Mouse (Mus musculus) gastrocnemius, postnatal 36 days (tissue): ENCODE results near the gene Pakap. TPM values are rescaled to one million over a fixed set of nuclear protein-coding genes. Genes with fewer than 3 reads are reported as not detected.
A peak's percentile ranks its signal among the peaks of the same experiment; 100 is the strongest.

ENCODE experiments used
- DNase-seq, 2 experiments: peaks; one replicate each; pipeline ENCODE4 v3.0.0; 2022
- intact Hi-C: fragments of 180-260 bp; cut with DNase I; formaldehyde crosslinking; loops from one replicate; pipeline ENCODE4 v1.15.1; 2025
- total RNA-seq, 2 experiments: library from RNA; stranded (reverse); gene quantifications; 2 replicates each; pipeline ENCODE4 v1.2.3; 2021

Pakap gene
- total RNA-seq, 2 experiments from 2014 or later: 3.9 to 6.6 TPM

GRCm38 (mm10) chr4:57570229-57570628 is 2.2 kb downstream of the Pakap start:
- no peak for DNase-seq
- intact Hi-C loops: no loop called here

- intact Hi-C loops: loop anchor here (1.0 kb wide), 1 partner anchor 36 kb away; no protein-coding TSS in a partner anchor
- DNase-seq: no peak
These were observed 6.2 kb downstream of the Pakap start for GRCm38 (mm10) chr4:57574181-57574580.

DNA sequence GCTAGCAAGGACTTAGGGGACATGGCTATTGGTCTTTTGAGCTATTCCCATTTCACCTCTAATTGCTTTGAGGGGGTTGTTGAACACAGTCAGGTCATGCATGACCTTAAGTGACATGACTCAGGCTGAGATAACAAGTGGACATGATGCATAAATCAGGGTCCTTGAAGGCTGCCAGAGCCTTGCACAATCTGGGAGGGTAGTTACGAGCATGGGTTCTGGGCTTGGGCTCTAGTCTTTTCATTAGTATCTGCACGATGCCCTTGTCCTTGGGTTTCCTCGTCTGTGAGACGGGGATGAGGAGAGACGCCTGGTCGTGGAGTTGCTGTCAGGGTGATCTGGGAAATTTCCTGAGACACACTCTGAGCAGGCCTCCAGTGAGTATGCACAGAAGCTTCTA is 6.7 kb downstream of the Pakap start:
- intact Hi-C loops: loop anchor here (1.0 kb wide), 1 partner anchor 36 kb away; no protein-coding TSS in a partner anchor
- DNase-seq: no peak

DNA sequence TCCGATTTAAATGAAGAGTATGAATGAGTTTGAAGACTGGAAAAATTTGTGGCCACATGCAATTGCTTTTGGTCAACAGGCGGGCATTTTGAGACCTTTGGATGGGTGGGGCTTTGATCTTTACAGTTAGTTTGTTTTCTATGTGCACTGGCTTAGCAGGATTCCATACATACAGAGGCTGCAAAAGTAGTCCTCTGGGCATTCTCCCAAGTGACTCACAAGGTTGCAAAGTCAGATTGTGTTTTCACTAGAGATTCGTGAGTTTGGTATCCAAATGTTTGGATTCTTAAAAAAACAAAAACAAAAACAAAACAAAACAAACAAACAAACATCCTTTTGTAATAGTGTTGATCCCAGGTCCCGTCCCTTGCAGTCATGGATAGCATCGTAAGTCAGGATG is 7.7 kb downstream of the Pakap start:
- no peak for DNase-seq
- intact Hi-C loops: no loop called here

DNA sequence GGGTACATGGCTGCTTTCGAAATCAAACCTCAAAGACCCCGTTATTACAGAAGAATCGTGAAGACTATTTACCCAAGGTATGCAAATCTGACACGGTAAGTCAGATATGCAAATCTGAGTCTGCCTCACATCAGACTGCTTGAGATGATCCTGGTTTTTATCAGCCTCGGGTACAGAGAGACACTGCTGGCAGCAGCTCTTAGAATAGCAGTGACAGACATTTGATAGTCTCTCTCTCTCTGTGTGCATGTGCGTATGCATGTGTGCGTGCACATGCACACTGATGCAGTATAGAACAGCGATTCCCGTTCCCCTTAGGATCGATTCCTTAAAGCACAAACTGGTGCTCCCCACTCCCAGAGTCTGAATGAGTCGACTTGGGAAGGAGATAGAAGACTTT is 8.1 kb downstream of the Pakap start:
- DNase-seq: no peak
- intact Hi-C loops: no loop called here

- DNase-seq: no peak
- intact Hi-C loops: no loop called here
These were observed 11.7 kb downstream of the Pakap start for GRCm38 (mm10) chr4:57579683-57580082.

GRCm38 (mm10) chr4:57585281-57585800 is 17.4 kb downstream of the Pakap start:
- intact Hi-C loops: no loop called here
- DNase-seq: no peak

DNA sequence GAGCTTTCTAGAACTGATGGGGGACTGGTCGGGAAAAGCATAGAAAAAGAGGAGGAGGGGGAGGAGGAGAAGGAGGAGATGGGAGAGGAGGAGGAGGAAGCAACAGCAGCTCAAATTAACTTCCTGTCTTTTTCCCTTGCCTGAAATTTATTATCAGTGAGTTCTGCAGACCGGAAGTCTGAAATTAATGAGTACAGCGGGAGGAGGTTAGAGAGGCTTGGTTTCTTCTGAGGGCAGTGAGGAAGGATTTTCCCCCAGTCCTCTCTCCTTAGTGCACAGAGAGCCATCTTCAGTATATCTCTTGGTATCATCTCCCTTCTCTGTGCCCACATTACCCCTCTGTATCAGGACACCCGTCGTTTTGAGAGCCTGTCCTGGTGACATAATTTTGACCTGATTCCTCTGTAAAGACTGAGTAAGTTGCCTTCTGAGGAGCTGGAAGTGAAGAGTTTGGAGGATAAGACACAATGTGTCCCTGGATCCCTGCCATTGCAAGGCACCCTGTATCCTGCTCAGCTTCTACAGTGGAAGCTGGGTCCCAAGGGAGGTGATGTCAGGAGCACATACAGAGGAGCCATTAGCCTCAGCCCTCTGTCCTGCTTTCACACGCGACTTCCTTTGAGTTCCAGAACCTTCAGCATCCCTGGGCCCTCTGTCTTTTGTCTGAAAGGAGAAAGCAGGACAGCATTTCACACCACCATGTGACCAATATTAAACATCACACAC is 19.1 kb downstream of the Pakap start:
- intact Hi-C loops: no loop called here
- DNase-seq: no peak

GRCm38 (mm10) chr4:57588356-57588755 is 20.4 kb downstream of the Pakap start:
- DNase-seq: no peak
- intact Hi-C loops: no loop called here

DNA sequence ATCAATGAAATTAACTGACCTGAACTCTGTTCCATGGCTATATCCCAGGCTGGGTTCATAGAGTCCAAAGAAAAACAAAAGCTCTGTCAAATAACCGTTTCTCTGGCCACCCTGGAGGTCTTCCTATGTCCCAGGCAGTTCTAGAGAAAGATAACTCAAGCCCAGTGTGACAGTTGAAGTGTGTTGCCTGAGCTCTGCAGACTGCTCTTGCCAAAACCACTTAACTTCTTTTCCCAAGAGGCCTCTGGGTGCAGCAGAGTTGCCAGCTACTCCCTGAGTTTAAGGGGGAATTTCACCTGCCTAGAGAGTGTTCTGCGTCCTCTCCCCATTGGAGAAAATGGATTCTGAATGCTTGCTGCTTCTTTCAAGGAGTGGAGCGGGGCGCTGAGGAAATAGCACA is 24.8 kb downstream of the Pakap start:
- DNase-seq: no peak
- intact Hi-C loops: no loop called here

DNA sequence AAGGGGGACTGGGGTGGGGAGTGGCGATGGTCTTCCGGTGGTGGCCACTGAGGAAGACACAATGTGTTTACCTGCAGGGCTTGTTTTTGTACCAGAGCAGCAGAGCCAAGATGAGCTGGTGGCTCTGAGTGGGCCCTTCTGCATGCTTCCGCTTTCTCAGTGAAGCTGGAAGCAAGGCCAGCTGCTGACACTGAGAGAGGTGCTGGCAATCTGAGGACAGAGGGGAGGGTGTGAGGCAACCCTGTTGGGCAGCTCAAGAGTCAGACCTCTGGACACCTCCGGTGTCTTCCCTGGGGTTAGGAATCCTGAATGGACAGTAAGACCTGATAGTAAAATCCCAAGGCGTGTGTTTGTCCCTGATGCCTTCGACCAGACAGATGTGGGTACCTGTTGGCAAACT is 32.0 kb downstream of the Pakap start:
- intact Hi-C loops: no loop called here
- no peak for DNase-seq

DNA sequence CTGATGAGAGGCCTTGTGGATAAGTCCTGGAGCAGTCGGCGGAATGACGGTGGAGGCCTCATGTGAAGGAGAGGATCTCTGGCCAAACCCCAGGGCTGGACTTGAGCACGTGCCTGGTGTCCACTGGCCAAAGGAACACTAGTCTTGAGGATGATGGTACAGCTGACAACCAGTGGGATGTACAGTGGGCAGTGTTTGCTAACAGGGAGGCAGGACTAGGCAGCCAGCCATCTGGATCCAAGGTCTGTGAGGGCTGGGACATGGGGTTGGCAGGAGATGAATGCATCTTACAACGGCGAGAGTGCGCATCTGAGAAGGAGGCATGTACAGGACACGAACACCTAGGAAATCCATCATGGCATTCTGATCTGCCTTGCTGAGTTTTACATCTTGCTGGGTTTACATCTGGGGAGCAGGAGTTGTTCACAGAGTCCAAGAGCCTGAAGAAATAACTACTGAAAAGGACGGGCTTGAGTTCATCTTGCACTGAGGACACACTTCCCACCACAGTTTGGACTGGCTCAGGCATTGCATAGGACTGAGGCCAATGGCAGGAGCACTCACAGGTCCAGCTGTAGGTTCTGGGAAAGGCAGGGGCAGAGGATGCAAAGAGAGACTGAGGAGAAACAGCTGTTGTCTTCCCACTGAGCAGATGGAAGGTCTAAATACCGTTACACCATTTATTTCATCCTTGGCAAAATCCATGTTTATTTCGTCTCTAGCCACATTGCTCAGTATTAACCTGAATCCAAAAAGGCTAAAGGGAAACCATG is 32.9 kb downstream of the Pakap start:
- intact Hi-C loops: no loop called here
- no peak for DNase-seq

- intact Hi-C loops: no loop called here
- DNase-seq: no peak
These were observed 33.5 kb downstream of the Pakap start for GRCm38 (mm10) chr4:57601458-57601835.

DNA sequence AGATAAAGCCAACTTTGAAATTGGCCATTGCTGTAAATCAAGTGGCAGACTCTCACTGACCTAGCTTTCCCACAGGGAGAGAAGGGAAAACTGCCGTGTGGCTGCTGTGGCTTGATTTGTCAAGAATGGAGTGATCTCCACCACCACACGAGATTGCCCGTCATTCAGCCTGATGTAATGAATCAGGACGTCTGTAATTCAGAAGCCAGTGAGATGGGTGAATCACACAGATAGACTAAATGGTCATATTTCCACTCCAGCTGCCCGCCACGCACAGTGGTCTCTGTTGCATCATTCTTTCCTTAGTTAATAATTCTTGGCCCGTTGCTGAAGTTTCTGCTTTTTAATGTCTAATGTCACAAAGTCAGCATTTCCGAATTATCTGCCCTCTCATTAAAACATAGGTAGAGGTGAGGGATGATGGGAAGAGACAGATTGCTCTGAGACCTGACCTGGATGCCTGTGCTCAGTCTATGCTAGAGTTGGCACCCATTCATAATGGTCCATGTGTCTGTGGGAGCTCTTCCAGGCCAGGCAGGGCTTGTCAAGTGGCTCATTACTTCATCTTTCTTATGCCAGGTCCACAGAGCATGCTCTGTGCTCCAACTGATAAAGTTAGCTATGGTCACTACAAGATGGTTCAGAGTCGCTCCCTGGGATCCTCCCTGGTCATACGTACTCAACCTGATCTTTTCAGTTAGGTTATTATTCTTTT is 34.1 kb downstream of the Pakap start:
- intact Hi-C loops: no loop called here
- DNase-seq: no peak

DNA sequence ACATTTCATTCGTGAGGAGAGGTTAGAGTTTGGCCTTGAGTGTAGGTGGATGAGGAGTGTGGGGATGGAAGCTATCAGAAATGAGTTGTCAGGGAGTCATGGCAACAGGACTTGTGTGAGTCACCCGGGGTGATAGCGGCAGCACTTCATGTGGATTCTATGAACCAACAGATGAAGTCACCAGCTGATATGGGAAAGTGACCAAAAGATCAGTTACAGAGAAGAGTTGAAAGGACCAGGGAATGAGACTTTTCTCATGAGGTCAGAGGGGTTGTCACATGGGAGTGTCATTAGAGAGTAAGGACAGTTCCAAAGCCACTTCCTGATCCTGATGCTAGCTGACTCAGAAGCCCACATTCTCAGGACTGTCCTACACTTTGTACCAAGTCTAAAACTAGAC is 38.3 kb downstream of the Pakap start:
- DNase-seq: no peak
- intact Hi-C loops: loop anchor here (5.0 kb wide), 2 partner anchors 154 to 234 kb away; no protein-coding TSS in a partner anchor

DNA sequence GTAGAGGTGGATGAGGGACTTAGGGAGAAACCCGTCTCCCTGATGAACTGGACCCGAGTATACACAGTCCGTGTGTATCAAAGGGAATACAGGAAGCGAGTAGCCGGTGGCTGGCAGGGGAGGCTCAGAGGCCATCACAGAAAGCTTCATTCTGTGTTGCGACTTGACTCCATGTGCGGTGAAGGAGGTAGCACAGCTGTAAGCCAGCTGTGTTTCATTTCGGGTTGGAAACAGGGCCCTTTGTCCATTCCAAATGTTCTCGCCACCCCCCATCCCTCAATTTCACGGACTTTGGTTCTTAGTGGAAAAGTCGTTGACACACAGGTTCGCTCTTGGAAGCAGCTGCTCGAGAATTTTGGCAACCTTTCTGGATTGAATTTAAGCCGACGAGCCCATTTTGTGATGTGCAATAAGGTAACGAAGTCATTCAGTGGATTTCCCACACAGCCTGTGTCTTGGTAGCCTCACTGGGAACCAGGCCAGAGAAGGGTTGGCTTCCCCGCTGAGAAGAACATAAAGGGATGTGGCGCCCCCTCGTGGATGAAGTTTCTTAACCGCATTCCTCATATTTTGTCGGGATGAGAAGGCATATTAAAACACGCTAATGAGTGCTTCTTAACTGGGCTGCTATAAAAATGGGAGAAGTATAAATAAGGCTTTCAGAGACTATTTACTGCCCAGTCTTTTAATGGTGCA is 39.4 kb downstream of the Pakap start:
- intact Hi-C loops: loop anchor here (5.0 kb wide), 2 partner anchors 155 to 235 kb away; no protein-coding TSS in a partner anchor

DNA sequence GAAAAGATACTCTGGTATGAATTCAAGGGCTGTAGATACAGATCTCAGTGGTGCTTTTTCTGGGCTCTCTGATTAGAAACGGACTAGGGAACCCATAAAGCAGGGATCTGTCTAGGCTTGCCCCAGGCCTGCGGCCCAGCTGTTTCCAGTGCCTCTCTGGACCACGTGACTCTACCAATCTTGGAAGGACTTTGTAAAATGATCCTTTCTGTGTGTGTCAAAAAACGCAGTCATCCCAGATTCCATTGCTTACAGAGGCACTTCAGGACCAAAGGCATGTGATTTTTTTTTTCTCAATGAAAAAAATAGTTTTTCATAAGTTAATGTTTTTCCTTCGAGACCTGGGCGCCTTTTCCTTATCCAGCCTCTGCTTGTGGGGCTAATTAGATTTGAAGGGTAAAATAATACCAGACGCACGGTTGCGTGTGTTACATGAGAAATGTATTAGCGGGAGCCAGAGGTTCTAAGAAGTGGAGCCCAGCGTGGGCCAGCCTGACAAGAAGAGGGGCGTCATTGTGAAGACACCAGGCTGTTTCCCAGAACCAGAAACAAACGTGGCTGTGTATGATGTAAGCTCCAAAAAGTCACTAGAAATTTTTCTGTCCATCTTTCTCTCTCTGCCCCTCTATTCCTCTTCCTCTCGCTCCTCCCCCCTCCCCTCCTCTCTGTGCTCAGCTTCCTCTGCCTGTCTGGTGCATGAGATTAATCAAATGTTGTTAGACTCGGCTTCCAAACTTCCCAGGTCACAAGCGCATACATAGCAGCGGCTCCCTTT is 43.5 kb downstream of the Pakap start:
- intact Hi-C loops: no loop called here
- DNase-seq: no peak

More for the DNA sequence above, 39.4 kb downstream of the Pakap start:
- DNase-seq: peak; percentile 75 to 87

DNA sequence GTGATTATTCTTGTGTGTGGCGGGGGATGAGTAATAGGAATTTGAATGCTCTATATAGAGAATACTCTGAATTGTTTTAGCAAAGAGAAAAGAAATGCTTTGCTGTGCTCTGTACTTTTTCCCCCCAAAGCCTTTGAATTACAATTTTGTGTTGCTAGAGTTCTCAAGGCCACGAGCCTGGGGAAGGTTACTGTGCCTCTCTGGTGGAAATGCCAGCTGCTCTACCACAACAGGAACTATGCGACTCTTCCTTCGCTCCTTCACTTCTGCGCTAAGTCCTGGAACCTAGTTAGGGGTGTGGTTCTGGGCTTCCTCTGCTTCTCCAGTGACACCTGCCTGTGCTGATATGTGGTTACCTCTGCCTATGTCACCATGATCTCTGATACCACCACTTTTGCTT is 44.7 kb downstream of the Pakap start:
- intact Hi-C loops: no loop called here

DNA sequence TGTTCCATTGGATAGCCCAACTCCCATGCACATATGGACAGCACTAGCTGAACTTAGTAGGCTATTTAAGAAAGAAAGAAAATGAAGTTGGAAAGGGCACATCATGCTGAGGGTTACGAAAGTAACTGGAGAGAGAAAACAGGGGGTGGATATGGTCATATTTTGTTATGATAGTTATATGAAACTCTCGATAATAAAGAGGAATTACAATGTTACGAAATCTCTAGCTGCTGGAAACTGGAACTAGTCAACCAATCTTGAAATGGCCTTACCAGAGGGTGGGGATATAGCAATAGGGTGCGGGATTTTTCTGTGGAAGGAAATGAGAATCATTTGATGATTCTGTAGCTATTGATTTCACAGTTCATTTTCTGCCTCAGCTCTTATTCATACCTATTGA is 46.7 kb downstream of the Pakap start:
- DNase-seq: no peak
- intact Hi-C loops: no loop called here

More for the DNA sequence above, 44.7 kb downstream of the Pakap start:
- no peak for DNase-seq

- intact Hi-C loops: no loop called here
- no peak for DNase-seq
These were observed 50.8 kb downstream of the Pakap start for GRCm38 (mm10) chr4:57618743-57619142.
